Mouse (Mus musculus): ENCODE results near the gene Tars2.

DNA sequence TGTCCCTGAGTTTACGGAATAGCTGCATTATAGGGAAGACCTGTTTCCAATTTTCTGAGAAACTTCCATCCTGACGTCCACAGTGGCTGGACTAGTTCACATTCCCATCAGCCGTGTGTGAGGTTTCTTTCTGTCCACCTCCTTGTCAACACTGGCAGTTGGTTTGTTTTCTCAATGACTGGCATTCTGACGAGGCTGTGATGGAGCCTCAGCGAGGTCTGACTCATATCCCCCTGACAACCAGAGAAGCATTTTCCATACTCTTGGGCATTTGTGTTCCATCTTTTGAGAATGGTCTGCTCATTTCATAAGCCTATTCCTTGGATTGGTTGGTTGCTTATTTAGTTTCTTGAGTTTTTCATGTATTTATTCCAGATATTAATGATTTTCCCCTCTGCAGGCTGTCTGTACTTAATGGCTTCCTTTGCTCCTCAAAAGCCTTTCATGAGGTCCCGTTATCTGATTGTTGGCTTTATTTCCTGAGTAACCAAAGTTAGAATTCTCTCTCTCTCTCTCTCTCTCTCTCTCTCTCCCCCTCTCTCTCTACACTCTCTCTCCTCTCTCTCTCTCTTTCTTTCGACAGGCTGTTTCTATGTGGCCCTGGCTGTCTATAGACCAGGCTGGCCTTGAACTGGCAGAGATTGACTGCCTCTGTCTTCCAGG lies 33.2 kb downstream of the Tars2 start:
- no peak for TF ChIP-seq POLR2A (IDR thresholded peaks at IDR 0.05; ENCODE audit: extremely low read depth, insufficient read depth, low read length)
- no peak for TF ChIP-seq CTCF (IDR thresholded peaks at IDR 0.05; ENCODE audit: low read depth, low read length)

Data from liver, adult 2 months (tissue).